Mouse (Mus musculus) limb, embryonic 11.5 days (tissue): ENCODE data around the gene Vmn2r63. TPM values are rescaled to one million over a fixed set of nuclear protein-coding genes. Genes with fewer than 3 reads are reported as not detected.
"Not testable (repeated sequence)": the region's sequence is repeated elsewhere in the genome, so short reads cannot be mapped to it uniquely, and the experiment has no call there.

Experiments used
- ATAC-seq: fragments of 200-750 bp; cut with Nextera tagmentation; 2 replicates; pipeline ENCODE4 v1.8.0; 2017; ENCODE audit warnings: low read depth; ENCODE audit not compliant: insufficient number of reproducible peaks, low FRiP score, low TSS enrichment
- DNase-seq: peaks from one replicate; pipeline ENCODE4 v3.0.0-alpha.2; 2015; ENCODE audit warnings: low spot score
- H3K27ac ChIP-seq: fragments of 300-500 bp; sonication (generic); replicated peaks from 2 replicates; pipeline ENCODE4 v1.5.1; 2014; ENCODE audit warnings: low read depth, mild to moderate bottlenecking, low read length
- H3K27me3 ChIP-seq: fragments of 300-500 bp; sonication (generic); 2 replicates; pipeline ENCODE4 v1.6.1; 2014; ENCODE audit warnings: mild to moderate bottlenecking, low read length, mixed read lengths; ENCODE audit not compliant: control insufficient read depth, insufficient read depth
- H3K36me3 ChIP-seq: fragments of 300-500 bp; sonication (generic); 2 replicates; pipeline ENCODE4 v1.6.1; 2014; ENCODE audit warnings: mild to moderate bottlenecking, low read length, moderate library complexity, mixed read lengths; ENCODE audit not compliant: control insufficient read depth, insufficient read depth
- H3K4me1 ChIP-seq: fragments of 300-500 bp; sonication (generic); 2 replicates; pipeline ENCODE4 v1.6.1; 2014; ENCODE audit warnings: low read length, mixed read lengths; ENCODE audit not compliant: control insufficient read depth, insufficient read depth
- H3K4me2 ChIP-seq: fragments of 300-500 bp; sonication (generic); 2 replicates; pipeline ENCODE4 v1.6.1; 2014; ENCODE audit warnings: low read depth, mild to moderate bottlenecking, moderate library complexity; ENCODE audit not compliant: severe bottlenecking
- H3K4me3 ChIP-seq: fragments of 300-500 bp; sonication (generic); 2 replicates; pipeline ENCODE4 v1.5.1; 2014; ENCODE audit warnings: low read depth, low read length
- H3K9ac ChIP-seq: fragments of 300-500 bp; sonication (generic); 2 replicates; pipeline ENCODE4 v1.6.1; 2014; ENCODE audit warnings: mild to moderate bottlenecking, low read length
- H3K9me3 ChIP-seq: fragments of 300-500 bp; sonication (generic); 2 replicates; pipeline ENCODE4 v1.6.1; 2016; ENCODE audit warnings: low read length; ENCODE audit not compliant: control insufficient read depth
- WGBS: fragments of 180-500 bp; shearing (Covaris S2); extraction: QIAGEN DNeasy Blood & Tissue Kit; methylation state at CpG from one replicate; pipeline ENCODE4 v1.1.7; 2014; 5-methylcytosine and 5-hydroxymethylcytosine counted together
- polyA plus RNA-seq: library from polyadenylated mRNA; unstranded; fragments of >200 nt; fragmentation: Nextera tagmentation; extraction: Ambion mirVana; gene quantifications from 2 replicates; pipeline ENCODE4 v1.2.1, GENCODE M21; 2014

Gene Vmn2r63
- polyA plus RNA-seq = not detected in 2 replicates

- not testable (repeated sequence) for H3K27me3 ChIP-seq, H3K9me3 ChIP-seq, H3K9ac ChIP-seq, DNase-seq, H3K4me2 ChIP-seq, H3K27ac ChIP-seq, ATAC-seq, H3K4me1 ChIP-seq, H3K36me3 ChIP-seq, H3K4me3 ChIP-seq
These were observed at the start of gene Vmn2r63 for GRCm38 (mm10) chr7:42933722-42934121. Vmn2r63 (minus strand) TSS chr7:42933822.

GRCm38 (mm10) chr7:42980739-42981138, 47.1 kb upstream of the Vmn2r63 start:
- H3K36me3 ChIP-seq = no peaks in the 10 kb centered on the region
- no peaks in the 10 kb centered on the region for H3K27me3 ChIP-seq
- no peaks in the 10 kb centered on the region for H3K4me1 ChIP-seq
- H3K9ac ChIP-seq = no peak overlapping the region
- H3K4me3 ChIP-seq = no peak overlapping the region
- ATAC-seq (no peak), DNase-seq (no peak)
- H3K27ac ChIP-seq = no peak overlapping the region
- H3K4me2 ChIP-seq = no peak overlapping the region
- WGBS = 91% methylated on average over 10 of the region's 10 CpGs
- peaks cover 17% of the 10 kb centered on the region; the same call in 1 of the 2 replicates for H3K9me3 ChIP-seq

GRCm38 (mm10) chr7:42980098-42980497, 46.5 kb upstream of the Vmn2r63 start:
- H3K9me3 ChIP-seq = peaks cover 17% of the 10 kb centered on the region; the same call in 1 of the 2 replicates

GRCm38 (mm10) chr7:42965246-42965645, 31.6 kb upstream of the Vmn2r63 start:
- Histone ChIP-seq H3K4me1 (no peaks in the 10 kb centered on the region), H3K9ac (no peak overlapping the region), H3K4me3 (no peak overlapping the region), H3K4me2 (no peak overlapping the region), H3K27me3 (no peaks in the 10 kb centered on the region), H3K9me3 (peaks cover 16% of the 10 kb centered on the region; the same call in 1 of the 2 replicates), H3K27ac (no peak overlapping the region), H3K36me3 (no peaks in the 10 kb centered on the region)
- ATAC-seq = no peak
- no peak for DNase-seq
- WGBS = 69% methylated on average over 9 of the region's 9 CpGs

More at GRCm38 (mm10) chr7:42980098-42980497, 46.5 kb upstream of the Vmn2r63 start:
- H3K4me2 ChIP-seq = no peak overlapping the region
- H3K4me1 ChIP-seq = no peaks in the 10 kb centered on the region
- H3K36me3 ChIP-seq = no peaks in the 10 kb centered on the region
- H3K27ac ChIP-seq = no peak overlapping the region
- DNase-seq (no peak), ATAC-seq (no peak)
- WGBS = 88% methylated on average over 11 of the region's 11 CpGs
- H3K4me3 ChIP-seq = no peak overlapping the region
- H3K27me3 ChIP-seq = no peaks in the 10 kb centered on the region
- no peak overlapping the region for H3K9ac ChIP-seq

- not testable (repeated sequence) for H3K27ac ChIP-seq, H3K9me3 ChIP-seq, H3K36me3 ChIP-seq, DNase-seq, ATAC-seq, H3K9ac ChIP-seq, H3K4me1 ChIP-seq, H3K27me3 ChIP-seq, H3K4me2 ChIP-seq, H3K4me3 ChIP-seq
- WGBS = 91% methylated on average over 2 of the region's 2 CpGs
These were observed 35.6 kb downstream of the Vmn2r63 start for GRCm38 (mm10) chr7:42898067-42898466.

- no peak overlapping the region for H3K4me3 ChIP-seq
- 0 out of 2 replicates have a peak, but pooled peaks cover 2% of the 10 kb centered on the region for H3K9me3 ChIP-seq
- no peak overlapping the region for H3K9ac ChIP-seq
- ATAC-seq = no peak
- H3K36me3 ChIP-seq = no peaks in the 10 kb centered on the region
- no peaks in the 10 kb centered on the region for H3K4me1 ChIP-seq
- DNase-seq = no peak
- H3K27me3 ChIP-seq = no peaks in the 10 kb centered on the region
- H3K4me2 ChIP-seq = no peak overlapping the region
- H3K27ac ChIP-seq = no peak overlapping the region
- 44% methylated on average over 23 of the region's 23 CpGs for WGBS
These were observed 55.5 kb downstream of the Vmn2r63 start for GRCm38 (mm10) chr7:42878090-42878489.

GRCm38 (mm10) chr7:42866801-42867458, 66.7 kb downstream of the Vmn2r63 start, which contains the start of gene Gm2381:
Gm2381 (minus strand) TSS chr7:42867234.
- not testable (repeated sequence) for DNase-seq

More at GRCm38 (mm10) chr7:42866801-42867458, 66.7 kb downstream of the Vmn2r63 start, which contains the start of gene Gm2381:
- not testable (repeated sequence) for H3K27me3 ChIP-seq, H3K4me3 ChIP-seq, H3K36me3 ChIP-seq, H3K4me2 ChIP-seq, H3K27ac ChIP-seq, H3K9ac ChIP-seq, ATAC-seq, H3K9me3 ChIP-seq, H3K4me1 ChIP-seq
- WGBS = 83% methylated on average over 8 of the region's 8 CpGs
